ENCODE assay signal across 8 mouse cellular contexts in the genomic region with DNA sequence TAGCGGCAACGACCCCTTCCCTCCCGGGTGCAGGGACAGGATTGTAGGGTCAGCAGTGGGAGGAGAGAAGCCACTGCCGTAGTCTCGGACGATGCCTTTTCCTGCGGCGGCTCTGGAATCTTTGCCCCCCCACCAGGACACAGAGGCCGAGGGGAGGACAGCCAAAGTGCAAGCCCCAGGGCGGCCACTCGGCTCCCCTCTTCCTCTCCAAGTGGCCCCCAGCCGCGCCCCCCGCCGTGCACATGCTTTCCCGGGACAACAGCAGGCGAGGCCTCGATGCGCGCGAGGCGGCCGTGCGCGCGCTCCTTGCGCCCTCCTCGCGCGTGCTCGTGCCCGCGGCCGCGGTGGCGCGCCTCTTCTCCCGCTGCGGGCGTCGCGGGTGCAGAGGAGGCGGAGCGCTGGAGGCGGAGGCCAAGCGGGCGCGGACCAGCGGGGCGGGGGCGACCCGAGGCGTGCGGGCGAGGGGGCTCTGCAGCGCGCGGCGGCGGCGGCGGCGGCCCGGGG.
DNase-seq lines count a peak whose midpoint lies in the region; ATAC-seq lines count a peak whose summit lies in the region.

No protein-coding gene starts in this region.

- 0% methylated on average over 46 of the region's 64 CpGs for WGBS in intestine, embryonic 16.5 days
- 0% methylated on average over 62 of the region's 64 CpGs for WGBS in midbrain, embryonic 10.5 days

- peaks cover 21% of the 10 kb centered on the region for H3K4me1 ChIP-seq in intestine, embryonic 16.5 days (ENCODE audit: control insufficient read depth, insufficient read depth, low read length)
- H3K4me1 ChIP-seq in midbrain, embryonic 10.5 days = peaks cover 47% of the 10 kb centered on the region

- peak overlapping the region; percentile 82 for H3K4me3 ChIP-seq in intestine, embryonic 16.5 days (ENCODE audit: low read length)
- peak overlapping the region; percentile 73 for H3K4me3 ChIP-seq in midbrain, embryonic 10.5 days

- peak overlapping the region; percentile 89 for H3K9ac ChIP-seq in intestine, embryonic 16.5 days (ENCODE audit: low read depth, low read length)

- H3K4me2 ChIP-seq in intestine, embryonic 16.5 days (ENCODE audit: low read depth, low read length) = peak overlapping the region; percentile 80

- no peaks in the 10 kb centered on the region for H3K9me3 ChIP-seq in intestine, embryonic 16.5 days (ENCODE audit: control insufficient read depth, low read length)
- H3K9me3 ChIP-seq in midbrain, embryonic 10.5 days (replicated peaks) = no peaks in the 10 kb centered on the region

- intact Hi-C loops in gastrocnemius, postnatal 36 days (cut with DNase I) = no loop called here
- intact Hi-C loops in left cerebral cortex, postnatal 36 days (cut with DNase I) = loop anchor here (5.0 kb wide), 3 partner anchors 45 to 125 kb away; no protein-coding TSS in a partner anchor

- peak; percentile 90 for ATAC-seq in intestine, embryonic 16.5 days

- no peaks in the 10 kb centered on the region for H3K27me3 ChIP-seq in intestine, embryonic 16.5 days (replicated peaks; ENCODE audit: control insufficient read depth, insufficient read depth, low read length)
- H3K27me3 ChIP-seq in midbrain, embryonic 10.5 days (ENCODE audit: low read depth, poor library complexity, severe bottlenecking) = no peaks in the 10 kb centered on the region

- H3K36me3 ChIP-seq in intestine, embryonic 16.5 days (ENCODE audit: control insufficient read depth, insufficient read depth, low read length) = no peaks in the 10 kb centered on the region
- H3K36me3 ChIP-seq in midbrain, embryonic 10.5 days = no peaks in the 10 kb centered on the region

- H3K27ac ChIP-seq in intestine, embryonic 16.5 days (ENCODE audit: low read length) = peak overlapping the region; percentile 64
- H3K27ac ChIP-seq in midbrain, embryonic 10.5 days (replicated peaks) = peak overlapping the region; percentile 96

- peak; percentile 77 for DNase-seq in adrenal gland, adult 8-10 months
- DNase-seq in embryo, embryonic 10 days (ENCODE audit: low spot score) = peak; percentile 91
- peak; percentile 75 to 78 for DNase-seq in gastrocnemius, postnatal 36 days
- peak; percentile 82 to 87 for DNase-seq in left cerebral cortex, postnatal 36 days (ENCODE audit: low spot score in 2 of 2)
- peak; percentile 90 for DNase-seq in midbrain, embryonic 10.5 days (ENCODE audit: low spot score)
- DNase-seq in skeletal muscle tissue, adult 2 months (ENCODE audit: low read depth, low spot score) = peak; percentile 52
- no peak for DNase-seq in T-cell, adult 2 months (ENCODE audit: low spot score)
